Mouse (Mus musculus) heart, embryonic 12.5 days (tissue): Measurements from ENCODE around the gene Iyd. TPM values are rescaled to one million over a fixed set of nuclear protein-coding genes. Genes with fewer than 3 reads are reported as not detected.

Experiments
- ATAC-seq: fragments of 200-750 bp; cut with Nextera tagmentation; 2 replicates; pipeline ENCODE4 v1.8.0; 2017; ENCODE audit warnings: moderate TSS enrichment, moderate library complexity; ENCODE audit not compliant: insufficient number of reproducible peaks, low FRiP score
- H3K27ac ChIP-seq: fragments of 300-500 bp; sonication (generic); 2 replicates; pipeline ENCODE4 v1.5.1; 2016; ENCODE audit warnings: mild to moderate bottlenecking, moderate library complexity; ENCODE audit not compliant: poor library complexity, severe bottlenecking
- H3K27me3 ChIP-seq: fragments of 300-500 bp; sonication (generic); replicated peaks from 2 replicates; pipeline ENCODE4 v1.6.1; 2016; ENCODE audit warnings: mild to moderate bottlenecking, moderate library complexity
- H3K36me3 ChIP-seq: fragments of 300-500 bp; sonication (generic); 2 replicates; pipeline ENCODE4 v1.6.1; 2016; ENCODE audit warnings: mild to moderate bottlenecking, moderate library complexity
- H3K4me1 ChIP-seq: fragments of 300-500 bp; sonication (generic); replicated peaks from 2 replicates; pipeline ENCODE4 v1.6.1; 2016; ENCODE audit warnings: mild to moderate bottlenecking
- H3K4me2 ChIP-seq: fragments of 300-500 bp; sonication (generic); 2 replicates; pipeline ENCODE4 v1.6.1; 2016; ENCODE audit warnings: mild to moderate bottlenecking, moderate library complexity
- H3K4me3 ChIP-seq: fragments of 300-500 bp; sonication (generic); 2 replicates; pipeline ENCODE4 v1.5.1; 2016; ENCODE audit warnings: mild to moderate bottlenecking
- H3K9ac ChIP-seq: fragments of 300-500 bp; sonication (generic); 2 replicates; pipeline ENCODE4 v1.6.1; 2016; ENCODE audit warnings: mild to moderate bottlenecking, moderate library complexity
- H3K9me3 ChIP-seq: fragments of 300-500 bp; sonication (generic); replicated peaks from 2 replicates; pipeline ENCODE4 v1.6.1; 2016; ENCODE audit warnings: mild to moderate bottlenecking, moderate library complexity
- WGBS: fragments of 180-500 bp; shearing (Covaris S2); methylation state at CpG from one replicate; pipeline ENCODE4 v1.1.7; 2016; 5-methylcytosine and 5-hydroxymethylcytosine counted together
- polyA plus RNA-seq: library from polyadenylated mRNA; unstranded; fragments of >200 nt; fragmentation: Nextera tagmentation; extraction: Ambion mirVana; gene quantifications from 2 replicates; pipeline ENCODE4 v1.2.1, GENCODE M21; 2016

Gene Iyd
- polyA plus RNA-seq, 1 experiment from 2014 or later: 0.49 TPM

- H3K4me2 ChIP-seq: no peak overlapping the region
- ATAC-seq: no peak
- no peaks in the 10 kb centered on the region for H3K9me3 ChIP-seq
- H3K27ac ChIP-seq: no peak overlapping the region
- no peak overlapping the region for H3K4me3 ChIP-seq
- H3K36me3 ChIP-seq: no peaks in the 10 kb centered on the region
- H3K9ac ChIP-seq: no peak overlapping the region
- 53% methylated on average over 2 of the region's 2 CpGs for WGBS
- no peaks in the 10 kb centered on the region for H3K27me3 ChIP-seq
- H3K4me1 ChIP-seq: no peaks in the 10 kb centered on the region
Observed at GRCm38 (mm10) chr10:3549384-3549783, 9.3 kb downstream of the Iyd start.

- Histone ChIP-seq H3K4me2 (no peak overlapping the region), H3K27me3 (no peaks in the 10 kb centered on the region), H3K4me1 (no peaks in the 10 kb centered on the region), H3K27ac (no peak overlapping the region), H3K9me3 (no peaks in the 10 kb centered on the region), H3K4me3 (no peak overlapping the region), H3K9ac (no peak overlapping the region), H3K36me3 (no peaks in the 10 kb centered on the region)
- WGBS: 54% methylated on average over 5 of the region's 5 CpGs
- no peak for ATAC-seq
Observed at GRCm38 (mm10) chr10:3555128-3555527, 15.1 kb downstream of the Iyd start.

DNA sequence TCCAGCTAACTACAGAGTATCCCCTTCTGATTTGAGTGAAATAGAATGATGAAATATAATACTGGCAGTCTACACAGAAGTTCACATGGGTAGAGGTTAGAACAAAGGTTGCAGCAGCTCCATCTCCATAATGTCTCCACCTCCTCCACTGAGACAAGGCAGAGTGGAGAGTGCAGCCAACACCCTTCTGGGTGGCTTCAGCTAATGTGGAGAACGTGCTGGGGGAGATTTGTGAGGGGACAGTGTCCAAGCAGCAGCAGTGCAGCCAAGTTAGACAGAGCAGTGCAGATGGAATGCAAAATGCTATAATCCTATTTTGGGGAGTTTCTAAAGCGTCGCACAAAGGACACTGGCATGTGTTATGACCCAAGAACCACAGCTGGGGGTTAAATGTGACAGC, 16.5 kb downstream of the Iyd start:
- Histone ChIP-seq H3K9ac (no peak overlapping the region), H3K27me3 (no peaks in the 10 kb centered on the region), H3K4me2 (no peak overlapping the region), H3K4me3 (no peak overlapping the region), H3K36me3 (no peaks in the 10 kb centered on the region), H3K27ac (no peak overlapping the region), H3K4me1 (no peaks in the 10 kb centered on the region), H3K9me3 (no peaks in the 10 kb centered on the region)
- no peak for ATAC-seq
- WGBS: 64% methylated on average over 3 of the region's 3 CpGs

GRCm38 (mm10) chr10:3559136-3559535, 19.1 kb downstream of the Iyd start:
- no peak for ATAC-seq
- H3K4me3 ChIP-seq: no peak overlapping the region
- H3K4me2 ChIP-seq: no peak overlapping the region
- H3K9ac ChIP-seq: no peak overlapping the region
- WGBS: 85% methylated on average over 1 of the region's 1 CpGs
- H3K4me1 ChIP-seq: peaks cover 6% of the 10 kb centered on the region
- H3K36me3 ChIP-seq: no peaks in the 10 kb centered on the region
- H3K9me3 ChIP-seq: no peaks in the 10 kb centered on the region
- H3K27ac ChIP-seq: no peak overlapping the region
- no peaks in the 10 kb centered on the region for H3K27me3 ChIP-seq

- Histone ChIP-seq H3K4me1 (peaks cover 6% of the 10 kb centered on the region), H3K4me3 (no peak overlapping the region), H3K27ac (no peak overlapping the region), H3K4me2 (no peak overlapping the region), H3K9me3 (no peaks in the 10 kb centered on the region), H3K9ac (no peak overlapping the region), H3K27me3 (no peaks in the 10 kb centered on the region), H3K36me3 (no peaks in the 10 kb centered on the region)
- ATAC-seq: no peak
Observed at GRCm38 (mm10) chr10:3562165-3562564, 22.1 kb downstream of the Iyd start.

GRCm38 (mm10) chr10:3565126-3565525, 25.1 kb downstream of the Iyd start:
- Histone ChIP-seq H3K4me1 (peaks cover 6% of the 10 kb centered on the region), H3K4me2 (no peak overlapping the region), H3K9ac (no peak overlapping the region), H3K4me3 (no peak overlapping the region), H3K9me3 (no peaks in the 10 kb centered on the region), H3K27ac (no peak overlapping the region), H3K27me3 (no peaks in the 10 kb centered on the region), H3K36me3 (no peaks in the 10 kb centered on the region)
- ATAC-seq: no peak
- WGBS: 64% methylated on average over 4 of the region's 4 CpGs

- WGBS: 66% methylated on average over 6 of the region's 6 CpGs
- no peaks in the 10 kb centered on the region for H3K9me3 ChIP-seq
- H3K27me3 ChIP-seq: no peaks in the 10 kb centered on the region
- no peak overlapping the region for H3K4me3 ChIP-seq
- H3K9ac ChIP-seq: no peak overlapping the region
- no peak overlapping the region for H3K27ac ChIP-seq
- H3K4me1 ChIP-seq: peaks cover 6% of the 10 kb centered on the region
- no peaks in the 10 kb centered on the region for H3K36me3 ChIP-seq
- no peak for ATAC-seq
- H3K4me2 ChIP-seq: no peak overlapping the region
Observed at GRCm38 (mm10) chr10:3567821-3568220, 27.8 kb downstream of the Iyd start.

DNA sequence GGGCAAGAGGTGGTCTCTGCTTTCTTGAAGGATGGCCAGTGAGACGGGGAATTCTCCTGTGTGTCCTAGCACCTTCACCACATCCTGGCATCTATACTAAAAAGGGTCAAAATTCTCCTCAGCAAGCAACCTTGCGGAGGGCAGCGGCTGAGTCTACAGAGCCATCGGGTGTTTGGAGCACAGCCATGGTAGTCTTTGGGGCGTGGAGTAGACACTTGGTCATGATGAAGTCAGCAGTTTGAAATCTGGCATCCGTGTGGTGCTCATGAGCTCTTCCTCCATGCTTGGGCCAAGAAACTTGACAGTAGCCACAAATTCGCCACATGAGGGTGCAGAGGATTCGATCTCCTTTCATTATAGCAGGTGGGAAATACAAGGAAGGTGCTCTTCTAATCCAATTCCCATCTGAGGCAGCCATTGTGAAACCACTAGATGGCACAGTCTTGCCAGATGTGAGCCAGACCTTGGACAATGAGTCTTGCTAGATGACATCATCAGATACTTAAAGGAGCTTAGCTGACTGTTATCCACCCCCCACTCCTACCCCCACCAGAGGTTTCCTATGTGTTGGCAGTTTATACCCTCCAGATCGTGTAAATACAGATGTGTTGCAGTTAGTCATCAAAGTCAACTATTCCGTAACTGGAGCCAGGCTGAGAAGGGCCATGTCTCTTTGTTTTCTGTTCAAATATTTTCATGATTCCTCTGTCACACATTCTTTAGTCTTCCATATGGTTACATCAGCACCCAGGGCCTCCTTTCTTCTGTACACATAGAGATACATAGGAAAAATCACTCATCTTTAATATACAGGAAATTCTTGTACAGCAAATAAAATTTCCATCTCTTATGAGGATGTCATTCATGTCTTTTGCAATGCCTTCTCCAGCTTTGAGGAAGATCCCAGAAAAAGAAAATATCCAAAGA, 32.9 kb downstream of the Iyd start:
- 0 out of 2 replicates have a peak, but pooled peaks cover 3% of the 10 kb centered on the region for H3K9me3 ChIP-seq
- no peak overlapping the region for H3K4me3 ChIP-seq
- ATAC-seq: peak; percentile 57
- H3K36me3 ChIP-seq: no peaks in the 10 kb centered on the region
- H3K4me2 ChIP-seq: no peak overlapping the region
- no peak overlapping the region for H3K27ac ChIP-seq
- H3K9ac ChIP-seq: no peak overlapping the region
- 0 out of 2 replicates have a peak, but pooled peaks cover 4% of the 10 kb centered on the region for H3K4me1 ChIP-seq
- H3K27me3 ChIP-seq: no peaks in the 10 kb centered on the region
- 60% methylated on average over 10 of the region's 10 CpGs for WGBS

- Histone ChIP-seq H3K4me1 (0 out of 2 replicates have a peak, but pooled peaks cover 4% of the 10 kb centered on the region), H3K4me2 (no peak overlapping the region), H3K9ac (no peak overlapping the region), H3K27me3 (no peaks in the 10 kb centered on the region), H3K9me3 (0 out of 2 replicates have a peak, but pooled peaks cover 3% of the 10 kb centered on the region), H3K36me3 (no peaks in the 10 kb centered on the region), H3K4me3 (no peak overlapping the region), H3K27ac (no peak overlapping the region)
- WGBS: 71% methylated on average over 4 of the region's 4 CpGs
- no peak for ATAC-seq
Observed at GRCm38 (mm10) chr10:3573905-3574500, 34.0 kb downstream of the Iyd start.

GRCm38 (mm10) chr10:3590632-3591031, 50.6 kb downstream of the Iyd start:
- H3K9ac ChIP-seq: no peak overlapping the region

GRCm38 (mm10) chr10:3591790-3592189, 51.8 kb downstream of the Iyd start:
- no peak overlapping the region for H3K4me3 ChIP-seq
- H3K9me3 ChIP-seq: no peaks in the 10 kb centered on the region
- no peaks in the 10 kb centered on the region for H3K36me3 ChIP-seq
- H3K27me3 ChIP-seq: no peaks in the 10 kb centered on the region
- H3K4me2 ChIP-seq: no peak overlapping the region
- H3K4me1 ChIP-seq: no peaks in the 10 kb centered on the region
- no peak overlapping the region for H3K9ac ChIP-seq
- no peak overlapping the region for H3K27ac ChIP-seq
- WGBS: 63% methylated on average over 3 of the region's 3 CpGs
- peak; percentile 45; the same call in 1 of the 2 replicates for ATAC-seq

More at GRCm38 (mm10) chr10:3590632-3591031, 50.6 kb downstream of the Iyd start:
- Histone ChIP-seq H3K36me3 (no peaks in the 10 kb centered on the region), H3K4me3 (no peak overlapping the region), H3K9me3 (no peaks in the 10 kb centered on the region), H3K27ac (no peak overlapping the region), H3K27me3 (no peaks in the 10 kb centered on the region), H3K4me1 (no peaks in the 10 kb centered on the region), H3K4me2 (no peak overlapping the region)
- no peak for ATAC-seq
- WGBS: 78% methylated on average over 3 of the region's 3 CpGs
